Mouse (Mus musculus) kidney, postnatal 10 days (tissue): Measurements from ENCODE around the gene Cel.

Experiments
- DNase-seq: peaks from one replicate; pipeline ENCODE4 v3.0.0; 2021; ENCODE audit warnings: mixed read lengths

Cel gene

DNA sequence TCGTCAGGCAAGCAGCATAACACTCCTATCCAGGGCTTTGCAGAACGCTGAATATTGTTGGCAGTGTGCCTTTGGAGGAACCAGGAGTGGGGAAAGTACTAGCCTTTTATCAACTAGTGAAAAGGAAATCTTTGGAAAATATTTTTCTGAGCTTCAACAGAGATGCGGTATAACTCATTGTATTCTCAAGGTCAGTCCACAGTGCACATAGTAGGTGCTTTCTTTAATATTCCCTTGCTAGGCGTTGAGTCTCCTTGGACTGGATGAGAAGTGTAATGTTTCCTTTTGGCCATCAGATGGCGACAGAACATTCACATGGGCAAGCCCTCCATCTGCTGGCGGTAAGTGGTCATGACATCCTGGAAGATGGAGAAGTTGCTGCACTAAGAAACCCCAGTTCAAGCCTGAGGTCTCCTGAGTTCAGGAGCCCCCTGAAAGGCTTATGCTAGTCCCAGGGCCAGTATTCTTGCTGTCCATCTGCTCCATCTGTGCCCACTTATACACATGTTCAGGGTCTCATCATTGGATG is 21.9 kb upstream of the Cel start:
- DNase-seq: peak; percentile 89

DNA sequence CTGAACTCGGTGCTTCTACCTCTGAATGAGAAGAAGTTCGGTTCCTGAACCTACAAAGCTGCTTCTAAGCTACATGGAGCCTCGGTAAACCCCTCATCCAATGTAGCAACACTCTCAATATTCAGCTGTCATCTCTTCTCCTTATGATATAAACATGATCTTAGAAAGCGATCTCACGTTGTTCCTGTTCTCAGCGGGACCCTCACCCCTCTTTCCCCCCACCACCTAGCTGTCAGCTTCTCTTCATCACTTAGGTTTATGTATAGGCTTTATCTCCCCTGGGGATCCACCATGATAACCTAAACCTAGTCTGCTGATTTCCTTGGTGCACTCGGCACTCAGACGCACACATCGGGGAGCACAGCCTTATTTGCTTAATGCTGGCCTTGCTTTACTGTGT is 20.4 kb upstream of the Cel start, which contains the start of gene Gtf3c5:
Gene Gtf3c5 (minus strand): TSS at position 101 of the 400 bp plus-strand sequence.
- DNase-seq: no peak

DNA sequence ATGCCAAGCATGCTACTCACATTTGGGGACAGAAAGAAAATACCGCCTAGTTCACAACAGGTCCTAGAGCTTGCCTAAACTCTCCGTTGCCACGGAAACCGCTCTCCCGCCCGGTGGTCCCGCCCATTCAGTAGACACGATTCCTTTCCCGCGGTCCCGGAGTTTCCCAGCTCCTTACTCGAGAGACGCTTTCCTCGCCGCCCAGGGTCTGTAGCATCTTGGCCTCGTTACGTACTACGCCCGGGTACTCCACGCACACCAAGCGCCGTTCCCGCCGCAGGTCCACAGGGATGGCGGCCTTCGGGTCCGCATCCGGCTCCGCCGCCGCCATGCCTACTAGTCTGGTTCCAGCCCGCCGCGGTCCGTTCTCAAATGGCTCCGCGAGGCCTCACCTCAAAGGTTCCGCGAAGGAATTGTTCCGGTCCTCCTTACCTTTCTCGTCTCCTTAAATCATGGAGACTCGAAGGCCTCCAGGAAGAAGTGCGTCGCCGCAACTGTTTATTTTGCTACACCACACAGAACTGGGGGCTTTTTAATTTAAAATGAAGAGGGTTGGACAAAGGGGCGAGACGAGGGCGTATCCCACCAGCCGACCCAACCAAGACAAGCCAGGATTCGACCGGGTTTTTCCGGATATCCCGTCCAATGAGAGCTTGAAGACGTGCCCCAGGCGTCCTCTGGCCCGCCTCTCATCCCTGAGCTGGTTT is 19.6 kb upstream of the Cel start:
- peak; percentile 91 for DNase-seq

DNA sequence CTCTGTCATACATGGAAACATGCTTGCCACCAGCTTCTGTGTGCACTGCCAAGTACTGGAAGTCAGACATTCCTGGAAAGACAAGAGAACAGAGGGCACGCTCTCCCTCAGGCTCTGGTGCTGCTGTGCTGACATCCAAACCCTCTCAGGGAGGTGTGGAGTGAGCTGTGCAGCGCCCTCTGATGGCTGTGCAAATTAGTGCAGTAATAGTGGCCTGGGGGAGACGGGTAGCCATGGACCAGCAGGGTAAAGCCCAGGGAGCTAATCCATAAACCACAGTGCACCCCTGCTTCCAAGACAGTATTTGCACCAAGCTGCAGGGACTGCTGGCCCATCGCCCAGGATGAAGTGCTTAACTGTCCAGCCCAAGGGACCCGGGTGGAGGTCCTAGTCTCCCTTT is 14.8 kb upstream of the Cel start:
- peak; percentile 30 for DNase-seq

DNA sequence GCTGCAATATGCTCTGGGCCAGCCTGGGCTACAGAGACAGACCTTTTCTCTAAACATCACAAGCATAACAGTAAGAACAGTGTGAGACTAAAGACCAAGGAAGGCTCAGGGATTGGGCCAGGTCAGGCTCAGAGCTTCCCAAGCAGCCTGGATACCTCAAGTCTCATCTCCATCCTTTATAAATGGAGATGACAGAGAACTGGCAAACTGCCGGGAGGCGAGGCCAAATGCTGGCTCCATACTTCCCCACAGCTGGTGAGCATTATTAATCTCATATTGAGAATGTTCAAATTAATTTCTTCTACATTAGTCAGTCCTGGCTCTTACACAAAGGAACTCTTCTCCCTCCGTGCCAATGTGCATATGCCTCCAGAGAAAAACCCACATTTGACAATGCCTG is 13.6 kb upstream of the Cel start:
- DNase-seq: no peak

DNA sequence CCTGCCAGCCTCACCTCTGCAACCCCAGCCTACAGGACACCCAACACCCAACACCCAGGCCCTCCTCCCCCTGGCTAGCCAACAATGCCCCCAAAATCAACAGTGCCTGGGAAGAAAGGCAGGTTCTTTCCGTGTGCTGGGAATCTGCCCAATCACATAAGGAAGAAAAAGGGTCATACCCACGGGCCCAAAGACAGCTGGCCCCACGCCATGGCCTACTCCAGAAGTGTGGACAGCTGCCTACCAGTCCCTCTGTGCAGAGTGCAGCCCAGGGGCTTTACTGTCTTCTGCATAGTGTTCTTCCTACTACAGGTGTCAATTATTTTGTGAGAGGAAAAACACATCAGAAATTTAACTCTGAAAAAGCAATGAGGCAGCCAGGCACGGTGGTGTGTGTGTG is 12.1 kb upstream of the Cel start:
- DNase-seq: no peak

DNA sequence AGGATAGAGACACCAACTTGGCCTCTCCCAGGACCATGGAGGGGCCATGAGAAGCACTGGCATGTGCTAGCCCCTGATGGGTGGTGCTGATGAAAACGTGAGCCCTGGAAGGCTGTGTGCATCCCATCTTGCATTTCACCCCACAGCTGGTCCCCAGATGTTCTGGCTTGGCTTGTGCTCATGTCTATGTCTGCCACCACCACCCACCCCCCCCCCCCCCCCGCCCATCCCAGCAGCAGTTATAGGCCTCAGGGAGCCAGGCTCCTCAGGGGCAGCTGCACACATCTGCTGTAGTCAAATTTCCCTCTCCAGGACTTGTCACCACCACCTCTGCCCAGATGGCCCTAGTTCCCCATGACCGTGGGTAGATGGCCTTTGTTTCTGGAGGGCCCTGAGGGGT is 6.7 kb upstream of the Cel start:
- no peak for DNase-seq

DNA sequence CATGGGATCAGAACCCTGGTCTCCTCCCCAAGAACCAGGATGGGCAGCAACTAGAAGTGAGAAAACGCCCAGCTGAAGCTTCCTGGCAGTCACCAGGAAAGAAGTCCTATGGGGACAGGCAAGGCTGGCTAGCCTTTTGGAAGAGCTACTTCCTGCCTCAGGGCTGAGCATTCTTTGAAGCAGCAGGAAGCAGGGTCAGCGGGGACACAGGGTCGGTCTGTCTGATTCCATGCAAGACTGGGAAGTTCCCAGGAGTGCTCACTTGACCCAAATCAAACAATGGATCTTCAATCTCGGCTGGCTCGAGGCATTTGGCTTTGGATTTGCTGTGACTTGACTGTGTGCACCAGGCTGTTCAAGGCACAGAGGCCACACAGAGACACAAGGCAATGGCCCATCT is 3.3 kb upstream of the Cel start:
- DNase-seq: peak; percentile 67

DNA sequence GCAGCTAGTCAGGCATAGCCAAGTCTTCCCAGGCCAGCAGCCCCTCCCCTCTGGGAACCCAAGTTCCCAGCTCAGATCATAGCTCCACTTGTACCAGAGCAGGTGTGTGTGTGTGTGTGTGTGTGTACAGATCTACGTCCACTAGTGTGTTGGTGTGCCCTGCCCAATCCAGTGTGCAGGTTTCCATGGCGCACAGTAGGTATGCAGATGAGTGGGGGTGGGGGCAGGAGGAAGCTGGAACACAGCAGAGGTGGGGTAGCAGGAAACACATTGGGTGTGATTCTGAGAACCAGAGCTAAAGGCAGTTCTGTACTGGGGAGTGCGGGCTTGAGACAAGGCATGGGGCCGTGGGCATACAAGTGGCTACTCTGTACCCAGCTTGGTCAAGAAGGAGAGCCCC is 1.2 kb upstream of the Cel start:
- no peak for DNase-seq

DNA sequence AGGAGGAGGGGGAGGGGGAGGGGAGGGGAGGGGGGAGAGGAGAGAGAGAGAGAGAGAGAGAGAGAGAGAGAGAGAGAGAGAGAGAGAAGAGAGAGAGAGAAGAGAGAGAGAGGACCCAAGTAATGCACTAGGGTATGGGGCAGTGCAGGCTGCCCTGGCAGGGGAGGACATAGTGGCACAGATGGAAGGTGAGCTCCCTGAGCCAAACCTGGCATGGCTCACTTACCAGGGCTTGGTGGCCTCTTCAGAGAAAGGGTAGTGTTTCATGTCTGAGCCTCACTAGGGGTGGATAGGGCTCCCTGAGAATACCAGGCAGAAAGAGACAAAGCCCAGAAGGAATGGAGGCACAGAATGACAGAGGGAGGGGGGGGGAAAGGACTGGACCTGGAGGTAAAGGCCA is 627 bp upstream of the Cel start:
- DNase-seq: no peak

DNA sequence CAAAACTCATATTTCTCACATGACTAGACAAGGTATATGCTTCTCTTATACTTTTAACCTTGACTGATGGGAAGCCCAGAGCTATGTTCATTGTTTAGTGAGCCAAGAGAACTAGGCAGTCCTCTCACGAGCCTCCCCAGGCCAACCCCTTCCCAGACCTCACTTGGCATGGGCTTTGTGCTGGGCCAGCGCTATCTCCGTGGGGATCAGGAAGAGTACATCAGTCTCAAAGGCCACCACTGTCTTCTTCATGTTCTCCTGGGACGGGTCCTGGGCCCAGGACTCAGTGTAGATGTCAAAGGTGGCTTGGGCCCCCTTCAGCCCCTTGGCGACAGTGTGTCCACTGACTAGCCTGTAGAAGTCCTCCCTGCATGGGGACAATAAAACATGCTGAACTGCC is 5.8 kb downstream of the Cel start:
- no peak for DNase-seq

DNA sequence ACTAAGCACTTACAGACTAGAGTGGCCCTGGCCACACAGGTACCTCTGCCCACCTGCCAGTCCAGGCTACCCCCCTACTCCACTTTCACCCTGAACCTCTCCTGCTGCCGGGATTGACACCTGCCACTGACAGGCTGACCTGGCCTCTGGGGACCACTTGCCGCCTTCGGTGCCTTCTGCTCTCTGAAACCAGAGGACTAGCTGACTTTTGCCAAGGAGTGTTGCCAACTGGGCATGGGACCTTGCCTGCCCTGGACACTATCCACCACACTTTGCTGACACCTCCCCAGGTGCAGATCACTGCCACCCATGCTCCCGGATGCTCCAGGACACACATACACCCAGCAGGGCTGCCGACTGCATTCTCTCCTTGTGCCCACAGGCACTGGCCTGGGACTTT is 10.9 kb downstream of the Cel start:
- no peak for DNase-seq

DNA sequence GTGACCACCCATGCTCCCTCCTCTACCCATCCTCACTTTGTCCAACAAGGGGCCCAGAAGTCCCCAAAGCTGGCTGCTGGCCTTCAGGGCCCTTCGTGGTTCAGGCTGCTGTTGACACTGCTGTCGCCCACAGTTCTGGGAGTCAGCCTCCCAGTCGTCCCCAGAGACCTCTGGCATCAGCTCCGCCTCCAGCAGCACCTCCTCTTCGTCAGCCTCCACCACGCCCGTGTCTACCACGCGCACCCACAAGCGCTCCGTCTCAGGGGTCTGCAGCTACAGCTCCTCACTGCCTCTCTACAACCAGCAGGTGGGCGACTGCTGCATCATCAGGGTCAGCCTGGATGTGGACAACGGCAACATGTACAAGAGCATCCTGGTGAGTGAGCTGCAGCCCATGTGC is 14.0 kb downstream of the Cel start:
- no peak for DNase-seq

DNA sequence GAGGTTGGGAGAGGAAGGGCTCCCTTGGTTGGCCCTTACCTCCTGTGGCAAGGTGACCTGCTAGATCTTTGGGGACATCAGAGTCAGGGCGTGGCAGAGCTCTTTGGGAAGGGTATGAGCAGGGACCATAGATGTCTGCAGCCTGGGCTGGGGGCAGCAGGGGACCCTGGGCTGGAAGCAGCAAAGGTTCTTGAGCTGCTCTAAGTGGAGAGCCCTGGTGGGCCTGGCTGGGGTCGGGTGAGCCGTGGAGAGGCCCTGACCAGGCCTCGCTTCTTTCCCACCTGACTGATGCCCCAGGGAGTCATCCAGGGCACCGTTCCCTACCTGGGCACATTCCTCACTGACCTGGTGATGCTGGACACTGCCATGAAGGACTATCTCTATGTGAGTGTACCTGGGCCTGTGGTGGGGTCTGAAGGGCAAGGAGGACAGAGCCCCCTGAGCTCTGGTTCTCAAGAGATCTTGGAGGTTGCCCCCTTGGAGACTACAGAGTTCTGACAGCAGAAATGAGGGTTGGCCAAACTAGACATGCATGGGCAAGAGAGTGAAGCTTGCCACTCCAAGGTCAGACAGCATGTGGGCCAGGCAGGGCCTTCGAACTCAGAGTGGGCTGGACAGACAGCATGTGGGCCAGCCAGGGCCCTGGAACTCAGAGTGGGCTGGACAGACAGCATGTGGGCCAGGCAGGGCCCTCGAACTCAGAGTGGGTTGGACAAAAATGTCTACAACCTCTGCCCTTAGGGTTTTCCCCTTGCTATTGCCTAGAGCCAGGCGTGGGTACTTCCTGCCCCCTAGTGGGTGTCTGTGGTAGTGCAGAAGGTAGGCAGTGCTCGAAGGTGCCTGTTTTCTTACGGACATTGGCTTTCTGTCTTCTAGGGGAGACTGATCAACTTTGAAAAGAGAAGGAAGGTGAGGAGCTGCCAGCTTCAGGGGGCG is 15.7 kb downstream of the Cel start:
- DNase-seq: peak; percentile 92

DNA sequence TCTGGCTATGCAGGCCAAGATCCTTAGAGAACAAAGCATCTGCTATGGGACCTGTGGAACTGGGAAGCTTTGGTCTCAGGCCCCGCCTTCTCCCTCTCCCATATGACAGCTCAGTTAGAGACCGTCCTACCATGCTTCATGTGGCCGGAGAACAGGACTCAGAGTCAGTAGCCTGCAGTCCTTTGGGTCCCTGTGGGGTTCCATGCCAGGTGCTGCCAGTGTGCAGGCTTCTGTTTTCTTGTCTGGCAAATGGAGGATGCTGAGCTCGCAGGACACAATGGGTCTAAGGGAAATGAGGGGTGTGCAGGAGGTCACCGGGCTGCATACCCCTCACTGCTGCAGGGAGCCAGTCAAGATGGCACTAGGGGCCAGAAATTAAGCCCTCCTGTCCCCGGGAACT is 16.6 kb downstream of the Cel start:
- DNase-seq: no peak

DNA sequence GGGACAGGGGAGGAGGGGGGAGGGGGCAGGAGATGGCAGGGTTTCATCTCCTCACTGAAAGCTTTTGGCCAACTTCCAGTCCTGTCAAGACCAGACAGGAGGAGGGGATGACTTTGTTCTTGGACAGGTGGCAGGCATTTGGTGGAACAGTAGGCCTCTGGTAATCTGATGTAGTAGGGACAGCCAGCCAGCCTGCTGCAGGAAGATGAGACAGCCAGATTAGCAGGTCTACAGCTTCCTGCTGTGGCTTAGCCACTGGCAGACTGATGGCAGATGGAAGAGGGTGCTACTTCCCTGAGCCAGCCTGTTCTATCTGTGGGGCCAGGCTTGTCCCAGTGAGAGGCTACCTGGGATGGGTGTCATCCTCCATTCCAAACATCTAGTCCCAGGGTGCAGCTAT is 17.2 kb downstream of the Cel start:
- DNase-seq: no peak

DNA sequence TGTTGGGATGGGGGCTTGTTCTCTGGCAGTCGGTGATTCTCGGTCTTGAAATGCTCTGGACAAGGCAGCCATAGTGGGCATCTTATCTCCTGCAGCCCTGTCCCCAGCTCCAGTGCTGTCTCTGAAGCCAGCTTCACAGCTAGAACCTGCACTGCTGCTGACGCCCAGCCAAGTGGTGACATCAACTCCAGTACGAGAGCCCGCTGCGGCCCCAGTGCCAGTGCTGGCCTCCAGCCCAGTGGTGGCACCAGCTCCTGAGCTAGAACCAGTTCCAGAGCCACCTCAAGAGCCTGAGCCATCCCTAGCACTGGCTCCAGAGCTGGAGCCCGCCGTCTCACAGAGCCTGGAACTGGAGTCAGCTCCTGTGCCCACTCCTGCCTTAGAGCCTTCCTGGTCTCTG is 19.3 kb downstream of the Cel start:
- DNase-seq: no peak

DNA sequence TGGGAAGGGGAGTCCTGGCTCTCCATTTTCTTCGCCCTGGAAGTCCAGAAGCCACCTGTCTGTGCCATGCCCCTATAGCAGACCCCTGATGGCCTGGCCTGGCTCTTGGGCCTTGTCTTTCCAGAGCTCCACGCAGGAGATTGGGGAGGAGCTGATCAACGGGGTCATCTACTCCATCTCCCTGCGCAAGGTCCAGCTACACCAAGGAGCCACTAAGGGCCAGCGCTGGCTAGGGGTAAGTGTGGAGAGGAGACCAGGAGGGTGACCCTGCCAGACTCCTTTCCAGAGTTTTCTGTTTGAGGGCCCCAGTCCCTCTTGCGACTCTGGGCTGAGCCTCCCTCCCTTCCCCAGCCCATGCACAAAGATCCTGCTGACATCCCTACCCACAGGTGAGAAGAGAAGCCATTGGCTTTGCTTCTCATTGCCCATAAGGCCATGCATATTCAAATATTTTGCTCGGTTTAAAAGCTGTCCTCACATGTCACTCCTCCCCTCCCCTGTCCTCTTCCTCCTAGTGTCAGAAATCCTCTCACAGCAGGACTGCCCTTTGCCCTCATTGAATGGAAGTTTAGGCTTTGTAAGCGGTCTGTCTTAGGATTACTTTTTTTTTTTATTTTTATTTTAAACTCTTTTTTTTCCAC is 22.5 kb downstream of the Cel start:
- no peak for DNase-seq

DNA sequence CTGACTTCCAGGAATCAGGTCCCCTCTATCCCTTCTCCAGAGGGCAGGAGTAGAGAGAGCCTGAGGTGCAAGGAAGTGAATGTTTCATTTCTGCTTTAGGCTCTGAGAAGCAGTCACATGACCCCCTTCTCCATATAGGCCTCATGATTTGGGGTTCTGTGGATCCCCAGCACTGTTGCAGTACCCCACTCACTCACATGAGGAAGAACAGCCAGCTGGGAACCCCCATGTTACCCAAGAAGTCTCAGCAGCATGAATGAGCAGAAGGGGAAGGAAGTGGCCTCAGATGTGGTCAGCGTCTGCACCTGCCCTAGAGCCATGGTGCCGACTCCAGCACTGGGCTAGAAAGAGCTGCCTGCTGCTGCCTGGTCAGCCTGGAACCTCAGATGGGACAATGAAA is 23.3 kb downstream of the Cel start:
- no peak for DNase-seq

DNA sequence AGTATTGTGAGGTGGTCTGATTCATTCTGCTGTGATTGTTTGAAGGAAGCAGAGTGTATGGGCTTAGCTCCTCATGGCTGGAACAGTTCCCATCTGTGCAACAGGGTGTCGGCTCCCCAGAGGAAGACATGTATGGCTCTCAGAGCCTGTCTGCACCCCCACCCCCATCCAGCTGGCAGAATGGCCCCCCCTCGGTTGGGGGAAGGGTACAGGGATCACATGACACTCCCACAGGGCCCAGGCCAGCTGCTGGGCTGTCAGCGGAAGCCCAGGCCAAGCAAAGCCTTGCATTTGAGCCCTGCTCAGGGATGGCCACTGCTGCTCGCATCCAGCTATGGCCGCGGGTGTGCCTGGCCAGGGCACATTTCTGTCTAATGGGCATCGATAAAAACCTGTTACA is 24.0 kb downstream of the Cel start:
- DNase-seq: peak; percentile 85

DNA sequence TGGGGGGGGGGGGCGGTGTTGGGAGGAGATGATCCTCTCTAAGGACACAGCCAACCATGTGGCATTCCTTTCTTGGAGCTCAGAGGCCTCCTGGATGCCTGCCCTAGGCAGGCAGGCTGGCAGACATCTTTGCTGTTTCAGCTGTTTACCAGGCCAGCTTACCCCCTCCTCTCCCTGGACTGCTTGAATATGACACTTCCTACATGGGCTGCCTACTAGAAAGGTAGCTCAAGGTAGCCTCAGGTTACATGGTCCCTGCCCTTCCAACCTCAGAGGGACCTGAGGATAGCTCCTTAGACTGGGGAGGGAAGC is 24.4 kb downstream of the Cel start:
- DNase-seq: no peak

DNA sequence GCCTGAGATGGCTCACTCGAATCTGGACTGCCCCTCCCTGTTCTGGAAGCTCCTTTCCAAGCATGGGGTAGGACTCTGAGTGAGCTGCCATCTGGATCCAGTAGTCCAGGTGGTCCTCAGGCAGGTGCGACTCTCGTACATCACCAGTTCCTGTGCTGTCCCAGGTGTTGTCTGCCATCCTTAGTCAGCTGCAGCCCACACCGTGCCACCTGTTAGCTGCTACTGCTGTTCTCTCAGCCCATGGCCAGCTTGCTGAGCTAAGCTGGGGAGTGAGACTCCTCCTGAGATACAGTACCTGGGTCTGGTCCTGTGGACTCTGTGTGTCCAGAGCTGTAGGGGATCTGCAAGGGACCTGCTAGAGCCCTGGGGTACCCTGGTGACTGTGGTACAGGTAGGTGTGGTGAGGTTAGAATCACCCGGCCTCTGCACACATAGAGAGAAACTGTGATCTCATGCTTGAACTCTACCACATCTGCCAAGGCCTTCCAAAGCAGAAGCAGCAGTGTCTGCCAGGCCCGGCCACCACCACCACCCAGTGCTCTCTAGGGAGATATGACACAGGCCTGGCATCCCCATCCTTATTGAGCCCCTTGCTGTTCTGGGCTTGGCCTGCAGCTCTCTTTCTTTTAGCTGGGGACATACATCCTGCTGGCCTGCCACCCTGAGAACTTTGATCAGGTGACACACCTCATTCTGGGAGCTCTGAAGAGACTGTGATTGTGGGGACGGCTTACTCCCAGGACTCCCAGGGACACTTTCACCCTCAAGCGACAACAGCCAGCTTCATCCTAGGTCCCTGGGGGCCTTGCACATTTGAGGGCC is 25.0 kb downstream of the Cel start:
- DNase-seq: no peak

DNA sequence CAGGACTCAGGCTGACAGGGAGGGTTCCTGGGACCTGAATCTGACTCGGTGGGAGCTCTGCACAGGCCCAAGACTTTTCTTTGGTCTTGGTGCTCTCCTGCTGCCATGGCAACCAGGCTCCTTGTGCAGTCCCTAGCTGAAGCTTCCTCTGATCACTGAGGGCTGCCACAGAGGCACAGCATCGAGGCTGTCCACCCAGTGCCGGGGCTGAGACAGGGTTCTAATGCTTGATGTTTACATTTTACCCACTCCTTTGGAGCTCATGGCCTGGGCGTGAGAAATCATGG is 25.6 kb downstream of the Cel start:
- no peak for DNase-seq
